Mouse (Mus musculus): Measurements from ENCODE around the gene Vmn1r21. TPM values are rescaled to one million over a fixed set of nuclear protein-coding genes. Genes with fewer than 3 reads are reported as not detected.

Gene Vmn1r21
- total and polyA plus RNA-seq, 2 experiments from 2014 or later: not detected

DNA sequence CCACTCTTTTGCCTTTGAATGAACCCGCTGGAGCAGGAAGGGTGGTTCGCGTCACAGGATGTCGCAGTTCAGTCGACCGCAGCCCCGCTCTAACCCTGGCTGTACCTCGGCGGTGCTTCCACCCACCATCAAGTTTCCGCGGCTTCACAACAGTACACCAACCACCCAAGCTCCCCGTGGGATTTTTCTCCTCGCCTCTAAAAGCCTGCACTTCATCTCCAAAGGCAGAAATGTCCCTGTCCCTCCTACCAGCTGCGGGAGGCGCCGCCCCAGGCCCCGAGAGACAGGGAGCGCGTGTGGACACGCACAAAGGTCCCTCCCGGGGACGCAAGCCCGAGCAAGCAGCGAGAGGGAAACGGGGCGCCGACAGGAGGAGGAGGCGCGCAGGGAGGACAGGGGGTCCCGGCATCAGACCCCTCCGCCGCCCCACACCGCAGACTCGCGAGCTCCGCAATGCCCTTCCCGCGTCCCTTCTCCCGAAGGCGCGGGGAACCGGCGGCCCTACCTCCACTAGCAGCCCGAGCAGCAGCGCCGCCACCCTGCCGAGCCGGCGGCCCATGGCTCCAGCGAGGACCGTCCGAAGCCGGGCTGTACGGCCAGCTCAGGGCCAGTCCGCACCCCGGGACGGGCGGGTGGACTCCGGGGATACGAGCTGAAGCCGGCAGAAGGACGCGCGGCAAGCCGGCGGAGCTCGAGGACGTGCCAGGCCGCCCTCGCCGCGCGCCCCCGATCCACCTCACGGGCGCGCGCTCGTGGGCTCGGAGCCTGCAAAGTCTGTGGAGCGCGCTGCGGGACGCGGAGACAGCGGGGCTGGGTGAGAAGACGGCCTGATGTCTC is 25.5 kb downstream of the Vmn1r21 start, which contains the start of gene Vopp1:
Gene Vopp1, minus strand, starts transcription at position 738 of the 837 bp plus-strand sequence.
- TF ChIP-seq CTCF (IDR thresholded peaks at IDR 0.05; ENCODE audit: low read depth) (0 out of 2 replicates have a peak, but pooled peaks have one; percentile 11), EP300 (IDR thresholded peaks at IDR 0.05; ENCODE audit: low read depth) (no peak)
- no peaks in the 10 kb centered on the region for H3K9me3 ChIP-seq (replicated peaks; ENCODE audit: control insufficient read depth, low read length)
- WGBS: under 1% methylated on average over 78 of the region's 87 CpGs

DNA sequence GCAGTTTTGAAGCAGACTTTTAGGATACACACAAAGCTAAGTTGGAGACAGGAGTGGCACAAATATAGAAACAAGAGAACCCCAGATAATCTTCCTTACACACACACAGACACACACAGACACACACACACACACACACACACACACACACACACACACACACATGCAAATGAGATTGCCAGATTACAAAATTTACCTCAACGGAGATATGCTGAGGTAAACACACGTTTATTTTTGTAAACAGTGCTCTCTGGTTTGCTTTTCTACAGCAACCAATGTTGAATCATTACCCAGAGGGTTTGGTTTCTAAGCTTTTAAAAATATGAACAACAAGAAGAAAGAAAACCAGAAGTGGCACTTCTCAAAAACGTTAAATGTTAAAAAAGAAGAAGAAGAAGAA is 26.7 kb downstream of the Vmn1r21 start:
- Histone ChIP-seq H3K4me2 (ENCODE audit: low read depth, low read length) (peak overlapping the region; percentile 68), H3K4me1 (ENCODE audit: control insufficient read depth, insufficient read depth) (no peaks in the 10 kb centered on the region), H3K36me3 (replicated peaks; ENCODE audit: control insufficient read depth, insufficient read depth, low read length) (no peaks in the 10 kb centered on the region), H3K27ac (ENCODE audit: low read depth) (no peak overlapping the region), H3K4me3 (ENCODE audit: low read depth, low read length) (no peak overlapping the region), H3K9ac (replicated peaks; ENCODE audit: low read depth, low read length) (no peak overlapping the region), H3K9me3 (replicated peaks; ENCODE audit: control insufficient read depth, low read length) (no peaks in the 10 kb centered on the region), H3K27me3 (ENCODE audit: control insufficient read depth, insufficient read depth, low read length) (no peaks in the 10 kb centered on the region)
- WGBS: 8% methylated on average over 3 of the region's 3 CpGs
- TF ChIP-seq EP300 (IDR thresholded peaks at IDR 0.05; ENCODE audit: low read depth) (no peak), CTCF (IDR thresholded peaks at IDR 0.05; ENCODE audit: low read depth) (no peak)
- DNase-seq (ENCODE audit: low spot score): no peak
- ATAC-seq (ENCODE audit: insufficient read depth, low read depth): no peak

More for the DNA sequence above, 25.5 kb downstream of the Vmn1r21 start, which contains the start of gene Vopp1:
- peak within 1 kb of the TSS; percentile 68 for H3K4me2 ChIP-seq (ENCODE audit: low read depth, low read length)
- H3K4me3 ChIP-seq (ENCODE audit: low read depth, low read length): peak within 1 kb of the TSS; percentile 64
- H3K9ac ChIP-seq (replicated peaks; ENCODE audit: low read depth, low read length): peak within 1 kb of the TSS; percentile 71
- no peaks in the 10 kb centered on the region for H3K36me3 ChIP-seq (replicated peaks; ENCODE audit: control insufficient read depth, insufficient read depth, low read length)
- DNase-seq (ENCODE audit: low spot score): peak; percentile 80
- no peaks in the 10 kb centered on the region for H3K27me3 ChIP-seq (ENCODE audit: control insufficient read depth, insufficient read depth, low read length)
- peak; percentile 88 for ATAC-seq (ENCODE audit: insufficient read depth, low read depth)
- peak within 1 kb of the TSS; percentile 73 for H3K27ac ChIP-seq (ENCODE audit: low read depth)
- H3K4me1 ChIP-seq (ENCODE audit: control insufficient read depth, insufficient read depth): no peaks in the 10 kb centered on the region

DNA sequence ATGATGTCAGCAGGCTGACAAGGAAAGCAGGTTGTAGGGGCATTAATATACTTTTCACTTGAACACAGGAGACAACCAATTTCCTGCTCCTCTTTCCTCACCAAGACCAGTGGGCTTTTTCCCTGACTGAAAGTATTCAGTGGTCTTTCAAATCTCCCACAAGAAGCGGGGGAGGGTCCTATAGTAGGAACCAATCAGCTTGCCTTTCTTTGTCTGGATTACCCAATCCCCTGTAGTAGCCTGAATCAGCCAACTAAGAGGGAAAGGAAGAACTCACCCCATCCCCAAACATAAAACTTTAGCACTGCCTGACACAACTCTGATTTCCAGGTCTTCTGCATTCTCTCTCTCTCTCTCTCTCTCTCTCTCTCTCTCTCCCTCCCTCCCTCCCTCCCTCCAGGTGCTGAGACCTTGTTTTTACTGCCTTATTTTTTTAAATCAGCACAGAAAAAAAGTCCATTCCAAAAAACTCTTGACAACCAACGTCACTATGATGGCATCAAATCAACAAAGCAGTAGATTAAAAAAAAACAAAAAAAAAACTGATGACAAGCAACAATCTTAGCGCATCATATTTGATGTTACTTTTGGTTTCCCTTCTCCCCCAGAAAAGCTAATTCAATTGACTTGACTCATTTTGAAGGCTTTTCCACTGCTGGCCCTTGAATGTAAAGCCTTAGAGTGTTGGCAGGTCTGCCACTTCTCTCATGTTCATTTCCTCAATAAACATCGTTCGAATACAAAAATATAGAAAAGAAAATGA is 27.3 kb downstream of the Vmn1r21 start:
- no peak overlapping the region for H3K27ac ChIP-seq (ENCODE audit: low read depth)
- WGBS: 61% methylated on average over 5 of the region's 5 CpGs
- no peaks in the 10 kb centered on the region for H3K9me3 ChIP-seq (replicated peaks; ENCODE audit: control insufficient read depth, low read length)
- TF ChIP-seq EP300 (IDR thresholded peaks at IDR 0.05; ENCODE audit: low read depth) (no peak), CTCF (IDR thresholded peaks at IDR 0.05; ENCODE audit: low read depth) (no peak)
- H3K4me2 ChIP-seq (ENCODE audit: low read depth, low read length): no peak overlapping the region; the same call in 1 of the 2 replicates
- H3K36me3 ChIP-seq (replicated peaks; ENCODE audit: control insufficient read depth, insufficient read depth, low read length): no peaks in the 10 kb centered on the region
- H3K27me3 ChIP-seq (ENCODE audit: control insufficient read depth, insufficient read depth, low read length): no peaks in the 10 kb centered on the region
- H3K4me3 ChIP-seq (ENCODE audit: low read depth, low read length): no peak overlapping the region
- H3K9ac ChIP-seq (replicated peaks; ENCODE audit: low read depth, low read length): no peak overlapping the region
- ATAC-seq (ENCODE audit: insufficient read depth, low read depth) (no peak), DNase-seq (ENCODE audit: low spot score) (no peak)
- no peaks in the 10 kb centered on the region for H3K4me1 ChIP-seq (ENCODE audit: control insufficient read depth, insufficient read depth)

DNA sequence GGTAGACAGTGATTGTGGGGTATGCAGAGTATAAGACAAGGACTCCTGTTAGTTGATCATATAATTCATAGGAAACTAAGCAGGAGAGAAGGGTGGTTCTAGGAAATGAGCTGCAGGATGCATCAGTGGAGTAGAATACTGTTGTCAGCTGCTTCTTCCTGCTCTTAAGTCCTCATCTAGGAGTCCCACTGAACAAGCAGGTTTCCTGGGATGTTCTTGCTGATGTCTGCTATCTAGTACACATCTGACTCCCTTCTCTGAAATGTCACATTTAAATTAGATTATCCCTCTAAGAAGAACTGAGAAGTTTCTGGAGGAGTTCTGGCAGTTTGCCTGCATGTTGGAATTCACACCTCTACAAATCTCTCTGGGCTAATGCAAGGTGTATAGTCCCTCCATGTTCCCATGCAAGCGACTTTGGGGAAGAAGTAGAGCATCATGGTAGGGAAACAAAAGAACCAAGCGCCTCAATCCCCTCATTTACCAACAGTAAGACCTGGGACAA is 35.7 kb downstream of the Vmn1r21 start:
- Histone ChIP-seq H3K4me3 (ENCODE audit: low read depth, low read length) (no peak overlapping the region), H3K27me3 (ENCODE audit: control insufficient read depth, insufficient read depth, low read length) (no peaks in the 10 kb centered on the region), H3K9ac (replicated peaks; ENCODE audit: low read depth, low read length) (no peak overlapping the region), H3K27ac (ENCODE audit: low read depth) (no peak overlapping the region), H3K4me1 (ENCODE audit: control insufficient read depth, insufficient read depth) (peaks cover 3% of the 10 kb centered on the region; the same call in 1 of the 2 replicates), H3K36me3 (replicated peaks; ENCODE audit: control insufficient read depth, insufficient read depth, low read length) (peaks cover 4% of the 10 kb centered on the region; the same call in 1 of the 2 replicates), H3K4me2 (ENCODE audit: low read depth, low read length) (no peak overlapping the region), H3K9me3 (replicated peaks; ENCODE audit: control insufficient read depth, low read length) (peaks cover 4% of the 10 kb centered on the region; the same call in 1 of the 2 replicates)
- WGBS: 69% methylated on average over 2 of the region's 2 CpGs
- TF ChIP-seq EP300 (IDR thresholded peaks at IDR 0.05; ENCODE audit: low read depth) (no peak), CTCF (IDR thresholded peaks at IDR 0.05; ENCODE audit: low read depth) (no peak)
- no peak for ATAC-seq (ENCODE audit: insufficient read depth, low read depth)
- no peak for DNase-seq (ENCODE audit: low spot score)

Data from heart, postnatal 0 days (tissue).